Mouse (Mus musculus): ENCODE measurements around the gene Susd1.

Susd1 gene

DNA sequence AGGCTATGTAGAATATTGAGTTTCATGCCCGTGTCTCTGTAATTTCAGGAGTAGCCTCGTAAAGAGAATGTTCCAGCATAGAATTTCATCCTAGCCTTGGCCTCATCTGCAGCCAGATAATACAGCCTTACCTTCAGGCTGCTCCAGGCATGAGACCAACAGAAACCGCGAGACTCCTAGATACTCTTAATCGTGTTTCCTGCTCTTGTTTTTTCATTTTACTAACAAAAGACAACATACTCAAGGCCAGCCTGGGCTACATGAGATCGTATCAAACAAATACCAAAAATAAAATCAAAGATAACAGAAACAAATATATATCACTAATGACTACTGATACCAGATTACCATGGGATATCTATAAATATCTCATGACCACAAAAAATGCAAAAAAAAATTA lies 9.3 kb downstream of the Susd1 start:
- DNase-seq (ENCODE audit: low spot score), result no peak

- DNase-seq (ENCODE audit: low spot score), result peak; percentile 22
These were observed 12.0 kb downstream of the Susd1 start for GRCm38 (mm10) chr4:59426429-59426828.

DNA sequence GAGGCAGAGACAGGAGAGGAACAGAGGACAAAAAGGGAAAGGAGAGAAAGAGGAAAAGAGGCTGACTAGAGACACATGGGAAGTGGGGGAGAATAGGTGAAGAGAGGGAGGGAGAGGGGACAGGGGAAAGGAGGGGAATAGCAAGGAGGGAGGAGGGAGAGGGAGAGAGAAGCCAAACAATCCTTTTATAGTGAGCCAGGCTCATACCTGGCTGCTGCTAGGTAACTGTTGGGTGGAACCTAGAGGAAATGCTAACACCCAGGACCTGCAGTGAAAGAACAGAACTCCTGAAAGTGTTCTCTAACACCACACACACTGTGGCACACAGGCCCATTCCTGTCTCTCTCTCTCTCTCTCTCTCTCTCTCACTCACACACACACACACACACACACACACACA lies 15.6 kb downstream of the Susd1 start:
- DNase-seq (ENCODE audit: low spot score), result no peak

- DNase-seq (ENCODE audit: low spot score), result peak; percentile 48
These were observed 16.2 kb downstream of the Susd1 start for GRCm38 (mm10) chr4:59422025-59422783.

- DNase-seq (ENCODE audit: low spot score), result no peak
These were observed 17.1 kb downstream of the Susd1 start for GRCm38 (mm10) chr4:59421369-59421746.

- DNase-seq (ENCODE audit: low spot score), result no peak
These were observed 17.6 kb downstream of the Susd1 start for GRCm38 (mm10) chr4:59420695-59421368.

DNA sequence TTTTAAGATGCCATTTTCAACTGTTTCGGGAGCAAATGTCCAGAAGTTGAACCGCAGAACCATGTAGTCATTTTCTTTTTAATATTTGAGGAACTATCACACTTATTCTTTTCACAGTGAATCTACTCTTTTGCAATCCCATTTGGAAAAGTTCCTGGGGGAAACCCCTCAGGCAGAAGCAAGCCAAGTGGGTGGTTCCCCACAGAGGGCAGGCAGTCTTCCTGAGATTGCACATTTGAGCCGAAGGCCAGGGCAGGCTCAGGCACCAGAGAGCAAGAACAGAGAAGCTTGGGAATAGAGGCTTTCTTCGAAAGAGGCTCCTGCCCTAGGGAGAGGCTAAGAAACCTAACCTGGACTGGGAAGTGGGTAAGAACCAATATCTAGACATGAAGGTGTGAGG lies 19.2 kb downstream of the Susd1 start:
- no peak for DNase-seq (ENCODE audit: low spot score)

DNA sequence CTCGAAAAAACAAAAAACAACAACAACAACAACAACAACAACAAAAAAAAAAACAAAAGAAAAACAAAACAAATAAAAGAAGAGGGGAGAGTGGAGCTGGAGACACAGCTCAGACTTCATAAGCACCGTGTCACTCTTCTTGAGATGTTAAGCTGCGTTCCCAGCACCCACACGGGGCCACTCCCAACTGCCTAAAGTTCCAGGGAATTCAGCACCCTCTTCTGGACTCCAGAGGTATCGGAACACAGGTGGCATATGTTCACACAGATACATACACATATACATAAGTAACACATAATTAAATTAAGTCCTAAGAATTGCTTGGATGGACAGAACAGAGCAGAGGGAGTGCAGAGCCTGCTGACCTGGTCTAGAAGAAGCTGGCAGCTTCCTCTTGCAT lies 25.0 kb downstream of the Susd1 start:
- DNase-seq (ENCODE audit: low spot score), result no peak

GRCm38 (mm10) chr4:59411153-59411552 lies 27.3 kb downstream of the Susd1 start:
- no peak for DNase-seq (ENCODE audit: low spot score)

DNA sequence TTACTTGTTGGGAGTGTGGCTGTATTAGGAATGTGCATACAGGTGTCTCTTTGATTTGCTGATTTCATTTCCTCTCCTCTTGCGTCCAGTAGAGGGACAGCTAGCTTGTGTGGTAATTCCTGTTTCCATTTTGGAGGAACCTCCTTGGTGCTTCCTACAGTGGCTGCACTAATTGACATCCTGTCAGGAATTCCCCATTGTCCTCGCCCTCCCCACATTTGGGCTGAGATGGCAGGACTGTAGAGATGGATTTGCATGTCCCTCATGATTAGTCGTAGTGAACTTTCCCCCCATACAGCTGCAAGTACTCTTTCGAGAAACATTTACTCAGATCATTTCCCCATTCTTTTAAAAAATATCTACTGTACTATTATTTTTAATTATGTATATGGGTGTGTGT lies 30.7 kb downstream of the Susd1 start:
- DNase-seq (ENCODE audit: low spot score), result no peak

GRCm38 (mm10) chr4:59404375-59404774 lies 34.1 kb downstream of the Susd1 start:
- no peak for DNase-seq (ENCODE audit: low spot score)

GRCm38 (mm10) chr4:59400931-59401330 lies 37.5 kb downstream of the Susd1 start:
- DNase-seq (ENCODE audit: low spot score), result no peak

- no peak for DNase-seq (ENCODE audit: low spot score)
These were observed 39.1 kb downstream of the Susd1 start for GRCm38 (mm10) chr4:59399343-59399742.

DNA sequence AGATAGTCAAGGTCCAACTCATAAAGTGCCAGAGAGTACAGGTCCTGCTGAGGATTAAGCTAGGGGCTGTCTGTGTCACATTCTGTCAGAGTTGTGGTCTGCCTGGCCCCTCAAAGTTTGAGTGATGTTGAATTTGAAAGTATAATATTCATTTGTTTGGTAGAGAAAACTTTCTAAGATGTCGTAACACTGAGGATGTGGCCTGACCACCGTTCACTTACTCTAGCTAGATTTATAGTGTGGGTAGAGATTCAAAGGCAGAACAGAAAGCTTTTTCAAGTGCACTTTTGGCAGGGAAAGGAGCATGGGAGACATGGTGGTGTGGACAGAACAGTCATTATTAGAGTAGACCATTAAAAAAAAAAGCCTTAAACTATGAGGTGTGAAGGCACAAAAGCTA lies 42.9 kb downstream of the Susd1 start:
- DNase-seq (ENCODE audit: low spot score), result no peak

- no peak for DNase-seq (ENCODE audit: low spot score)
These were observed 44.3 kb downstream of the Susd1 start for GRCm38 (mm10) chr4:59394155-59394554.

DNA sequence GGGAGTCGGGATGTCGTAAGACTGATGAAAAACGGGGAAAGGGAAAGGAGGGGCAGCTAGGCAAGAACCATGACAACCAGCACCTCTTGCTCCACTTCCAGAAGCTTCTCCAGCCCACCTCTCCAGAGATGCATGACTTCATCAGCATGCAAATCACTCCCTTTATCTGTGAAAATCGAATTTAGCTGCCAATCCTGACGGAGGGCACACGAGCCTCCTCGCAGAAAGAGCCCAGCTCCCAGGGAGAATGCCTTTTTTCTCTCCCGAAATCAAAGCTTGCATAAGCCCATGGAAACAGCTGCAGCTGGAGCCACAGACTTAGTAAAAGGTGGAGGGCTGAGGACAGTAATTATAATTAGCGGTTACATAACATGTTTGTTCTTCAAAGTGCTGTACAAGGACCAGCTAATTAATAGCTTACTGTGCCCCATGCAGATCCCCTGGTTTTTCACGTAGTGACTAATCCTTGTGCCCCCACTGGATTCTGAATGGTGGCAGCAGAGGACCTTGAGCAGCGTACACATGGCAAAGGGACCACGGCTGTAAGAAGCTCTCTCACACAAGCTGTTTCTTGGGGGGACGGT lies 49.9 kb downstream of the Susd1 start:
- DNase-seq (ENCODE audit: low spot score), result no peak

GRCm38 (mm10) chr4:59387387-59388210 lies 50.8 kb downstream of the Susd1 start:
- peak; percentile 32 for DNase-seq (ENCODE audit: low spot score)

GRCm38 (mm10) chr4:59385254-59385895 lies 53.1 kb downstream of the Susd1 start:
- DNase-seq (ENCODE audit: low spot score), result no peak

- no peak for DNase-seq (ENCODE audit: low spot score)
These were observed 54.6 kb downstream of the Susd1 start for GRCm38 (mm10) chr4:59383791-59384190.

DNA sequence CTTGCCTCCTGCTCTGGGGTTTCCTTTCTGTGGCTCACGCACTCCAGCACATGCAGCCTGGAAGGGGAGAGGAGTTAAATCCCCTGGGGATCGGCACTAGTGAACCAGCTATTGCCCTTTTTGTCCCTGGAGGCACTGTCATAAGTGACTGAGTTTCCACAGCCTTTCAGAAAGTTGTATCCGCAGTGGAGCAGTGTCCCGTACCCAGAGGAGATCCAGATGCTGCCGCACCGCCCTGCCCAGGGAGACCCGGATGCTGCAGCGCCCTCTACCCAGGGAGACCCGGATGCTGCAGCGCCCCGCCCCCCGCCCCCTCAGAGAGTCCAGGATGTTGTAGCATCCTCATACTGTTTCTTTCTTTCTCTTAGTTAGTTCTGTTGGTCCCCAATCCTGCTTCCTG lies 56.3 kb downstream of the Susd1 start:
- no peak for DNase-seq (ENCODE audit: low spot score)

GRCm38 (mm10) chr4:59381007-59381743 lies 57.3 kb downstream of the Susd1 start:
- DNase-seq (ENCODE audit: low spot score), result no peak

All from yolk sac, embryonic 10.5 days (tissue).